Mouse (Mus musculus): Measurements from ENCODE around the gene Ythdc1. TPM values are rescaled to one million over a fixed set of nuclear protein-coding genes. Genes with fewer than 3 reads are reported as not detected.

Ythdc1 gene
- total and polyA plus RNA-seq, 3 experiments, result 40.0 to 116 (median 64.9) TPM

DNA sequence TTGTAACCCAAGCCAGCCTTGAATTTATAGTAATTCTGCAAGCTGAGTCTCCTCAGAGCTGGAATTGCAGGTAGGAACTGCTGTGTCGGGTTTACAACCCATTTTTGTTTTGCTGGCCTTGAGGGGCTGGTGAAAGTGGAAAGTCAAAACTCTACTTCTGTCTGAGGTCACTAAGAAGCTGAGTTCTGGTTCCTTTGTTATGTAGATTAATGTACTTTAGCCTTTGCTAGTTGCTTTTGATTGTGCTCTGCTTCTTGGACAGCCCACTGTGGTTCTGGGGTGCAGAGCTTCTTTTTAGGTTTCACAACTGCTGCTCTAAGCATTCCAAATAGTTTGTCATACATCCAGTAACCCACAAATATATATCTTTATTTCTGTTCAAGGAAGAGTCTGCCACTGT is 17.2 kb upstream of the Ythdc1 start:
- H3K79me2 ChIP-seq (replicated peaks; ENCODE audit: control insufficient read depth, extremely low read depth, insufficient read depth, poor library complexity, severe bottlenecking), result no peaks in the 10 kb centered on the region
- no peak overlapping the region for H3K9ac ChIP-seq (ENCODE audit: insufficient read depth, low read depth)
- no peak overlapping the region for H3K27ac ChIP-seq (ENCODE audit: insufficient read depth, low read depth)
- H3K4me2 ChIP-seq (ENCODE audit: insufficient read depth, low read depth, poor library complexity, severe bottlenecking), result no peak overlapping the region
- no peaks in the 10 kb centered on the region for H3K36me3 ChIP-seq (replicated peaks in 1 of 2; ENCODE audit: control insufficient read depth in 1 of 2, insufficient read depth in 1 of 2, low read length in 1 of 2)
- no peaks in the 10 kb centered on the region for H3K9me3 ChIP-seq (replicated peaks; ENCODE audit: low read length)
- DNase-seq (ENCODE audit: extremely low read depth), result no peak
- H3K27me3 ChIP-seq (replicated peaks), result peaks cover 3% of the 10 kb centered on the region
- H3K4me1 ChIP-seq (ENCODE audit: control insufficient read depth in 1 of 2, insufficient read depth in 2 of 2), result no peaks in the 10 kb centered on the region
- dilution Hi-C loops (cut with MboI; ENCODE audit: extremely low pct_ligation_motif_present, extremely low pct_unique_long_range_greater_than_20kb, low sequenced_read_pairs), result no loop called here
- in situ Hi-C loops (cut with MboI; ENCODE audit: low pct_ligation_motif_present, low pct_unique_long_range_greater_than_20kb, low sequenced_read_pairs), result no loop called here
- TF ChIP-seq POLR2A (IDR thresholded peaks at IDR 0.05; ENCODE audit: low read depth, low read length), result no peak
- TF ChIP-seq ELF1 (IDR thresholded peaks at IDR 0.05; ENCODE audit: low read depth, low read length), result no peak
- TF ChIP-seq MAFK (IDR thresholded peaks at IDR 0.05; ENCODE audit: insufficient replicate concordance, low read length), result no peak
- H3K4me3 ChIP-seq (replicated peaks in 1 of 3; ENCODE audit: low read depth in 2 of 3, low read length in 2 of 3, poor library complexity in 1 of 3), result no peak overlapping the region

- Histone ChIP-seq H3K4me2 (ENCODE audit: insufficient read depth, low read depth, poor library complexity, severe bottlenecking) (peak overlapping the region; percentile 60; the same call in 1 of the 2 replicates), H3K4me3 (replicated peaks in 1 of 3; ENCODE audit: low read depth in 2 of 3, low read length in 2 of 3, poor library complexity in 1 of 3) (no peak overlapping the region), H3K4me1 (ENCODE audit: control insufficient read depth in 1 of 2, insufficient read depth in 2 of 2) (no peaks in the 10 kb centered on the region), H3K9me3 (replicated peaks; ENCODE audit: low read length) (no peaks in the 10 kb centered on the region), H3K36me3 (replicated peaks in 1 of 2; ENCODE audit: control insufficient read depth in 1 of 2, insufficient read depth in 1 of 2, low read length in 1 of 2) (no peaks in the 10 kb centered on the region), H3K79me2 (replicated peaks; ENCODE audit: control insufficient read depth, extremely low read depth, insufficient read depth, poor library complexity, severe bottlenecking) (no peaks in the 10 kb centered on the region), H3K9ac (ENCODE audit: insufficient read depth, low read depth) (no peak overlapping the region), H3K27ac (ENCODE audit: insufficient read depth, low read depth) (no peak overlapping the region), H3K27me3 (replicated peaks) (peaks cover 3% of the 10 kb centered on the region)
- in situ Hi-C loops (cut with MboI; ENCODE audit: low pct_ligation_motif_present, low pct_unique_long_range_greater_than_20kb, low sequenced_read_pairs) (no loop called here), dilution Hi-C loops (cut with MboI; ENCODE audit: extremely low pct_ligation_motif_present, extremely low pct_unique_long_range_greater_than_20kb, low sequenced_read_pairs) (no loop called here)
- no peak for DNase-seq (ENCODE audit: extremely low read depth)
- TF ChIP-seq SMC3 (IDR thresholded peaks at IDR 0.05; ENCODE audit: low read depth, low read length) (peak; percentile 25), CTCF (conservative IDR thresholded peaks at IDR 0.05 in 1 of 2, IDR thresholded peaks at IDR 0.05 in 1 of 2; ENCODE audit: low read depth in 2 of 2, low read length in 2 of 2) (peak in 1 of 2 experiments; percentile 51; a peak in 2 of 4 replicates), RAD21 (IDR thresholded peaks at IDR 0.05; ENCODE audit: low read depth, low read length) (peak; percentile 30), ETS1 (conservative IDR thresholded peaks at IDR 0.05; ENCODE audit: low read depth, low read length) (no peak), ZNF384 (IDR thresholded peaks at IDR 0.05; ENCODE audit: low read depth, low read length) (peak; percentile 61)
Measured at GRCm38 (mm10) chr5:86789954-86790353, 14.1 kb upstream of the Ythdc1 start.

GRCm38 (mm10) chr5:86792249-86792648 is 11.8 kb upstream of the Ythdc1 start:
- DNase-seq (ENCODE audit: extremely low read depth), result no peak
- Histone ChIP-seq H3K4me1 (ENCODE audit: control insufficient read depth in 1 of 2, insufficient read depth in 2 of 2) (peaks cover 0 to 1% of the 10 kb centered on the region in 2 experiments; a peak in 1 of 4 replicates), H3K4me3 (replicated peaks in 1 of 3; ENCODE audit: low read depth in 2 of 3, low read length in 2 of 3, poor library complexity in 1 of 3) (no peak overlapping the region), H3K4me2 (ENCODE audit: insufficient read depth, low read depth, poor library complexity, severe bottlenecking) (no peak overlapping the region), H3K79me2 (replicated peaks; ENCODE audit: control insufficient read depth, extremely low read depth, insufficient read depth, poor library complexity, severe bottlenecking) (no peaks in the 10 kb centered on the region), H3K27ac (ENCODE audit: insufficient read depth, low read depth) (no peak overlapping the region), H3K9ac (ENCODE audit: insufficient read depth, low read depth) (no peak overlapping the region), H3K36me3 (replicated peaks in 1 of 2; ENCODE audit: control insufficient read depth in 1 of 2, insufficient read depth in 1 of 2, low read length in 1 of 2) (no peaks in the 10 kb centered on the region), H3K27me3 (replicated peaks) (peaks cover 3% of the 10 kb centered on the region), H3K9me3 (replicated peaks; ENCODE audit: low read length) (no peaks in the 10 kb centered on the region)
- TF ChIP-seq MAZ (IDR thresholded peaks at IDR 0.05; ENCODE audit: low read depth, low read length) (no peak), USF2 (conservative IDR thresholded peaks at IDR 0.05; ENCODE audit: low read depth, low read length) (no peak), POLR2AphosphoS2 (IDR thresholded peaks at IDR 0.05; ENCODE audit: low read depth, low read length) (no peak), MAX (IDR thresholded peaks at IDR 0.05; ENCODE audit: low read length) (no peak), CTCF (conservative IDR thresholded peaks at IDR 0.05 in 1 of 2, IDR thresholded peaks at IDR 0.05 in 1 of 2; ENCODE audit: low read depth in 2 of 2, low read length in 2 of 2) (no peak), HCFC1 (IDR thresholded peaks at IDR 0.05; ENCODE audit: low read depth, low read length) (no peak), MYC (IDR thresholded peaks at IDR 0.05; ENCODE audit: low read depth, low read length) (no peak), ELF1 (IDR thresholded peaks at IDR 0.05; ENCODE audit: low read depth, low read length) (no peak), SMC3 (IDR thresholded peaks at IDR 0.05; ENCODE audit: low read depth, low read length) (no peak), EP300 (IDR thresholded peaks at IDR 0.05; ENCODE audit: low read length) (no peak), ZKSCAN1 (IDR thresholded peaks at IDR 0.05; ENCODE audit: borderline replicate concordance, low read depth, low read length) (no peak)
- in situ Hi-C loops (cut with MboI; ENCODE audit: low pct_ligation_motif_present, low pct_unique_long_range_greater_than_20kb, low sequenced_read_pairs), result no loop called here
- dilution Hi-C loops (cut with MboI; ENCODE audit: extremely low pct_ligation_motif_present, extremely low pct_unique_long_range_greater_than_20kb, low sequenced_read_pairs), result no loop called here

All from CH12.LX (cell line).